Mouse (Mus musculus): ENCODE data around the gene Tmed2.

- TF ChIP-seq EP300 (IDR thresholded peaks at IDR 0.05; ENCODE audit: low read depth) (no peak; the same call in 1 of the 2 replicates), CTCF (IDR thresholded peaks at IDR 0.05; ENCODE audit: low read depth) (peak; percentile 53)
Observed at GRCm38 (mm10) chr5:124552558-124553307, 12.2 kb downstream of the Tmed2 start, which contains the start of gene Ddx55.
